Mouse (Mus musculus) liver, postnatal 0 days (tissue): Measurements from ENCODE around the gene Prkd2.

Source experiments
- CTCF ChIP-seq: sonication (generic); IDR thresholded peaks from 2 replicates; pipeline ENCODE4 v1.5.1; 2016; ENCODE audit warnings: antibody characterized with exemption, low read depth
- EP300 ChIP-seq: IDR thresholded peaks from 2 replicates; pipeline ENCODE4 v1.6.1; 2016; ENCODE audit warnings: antibody characterized with exemption, low read depth, mild to moderate bottlenecking

- no peak for TF ChIP-seq EP300
- TF ChIP-seq CTCF = no peak
Measured at GRCm38 (mm10) chr7:16872478-16872877, 29.8 kb downstream of the Prkd2 start.
